Mouse (Mus musculus): ENCODE measurements around the gene Ikzf3. TPM values are rescaled to one million over a fixed set of nuclear protein-coding genes. Genes with fewer than 3 reads are reported as not detected.

The Ikzf3 gene
- total RNA-seq, 2 experiments from 2014 or later: 0.54 to 0.74 TPM

GRCm38 (mm10) chr11:98449419-98449818, 96.4 kb downstream of the Ikzf3 start:
- no peak for DNase-seq (ENCODE audit: low spot score in 2 of 2)

- no peak for DNase-seq (ENCODE audit: low spot score in 2 of 2)
Measured at GRCm38 (mm10) chr11:98448191-98448790, 97.5 kb downstream of the Ikzf3 start.

DNA sequence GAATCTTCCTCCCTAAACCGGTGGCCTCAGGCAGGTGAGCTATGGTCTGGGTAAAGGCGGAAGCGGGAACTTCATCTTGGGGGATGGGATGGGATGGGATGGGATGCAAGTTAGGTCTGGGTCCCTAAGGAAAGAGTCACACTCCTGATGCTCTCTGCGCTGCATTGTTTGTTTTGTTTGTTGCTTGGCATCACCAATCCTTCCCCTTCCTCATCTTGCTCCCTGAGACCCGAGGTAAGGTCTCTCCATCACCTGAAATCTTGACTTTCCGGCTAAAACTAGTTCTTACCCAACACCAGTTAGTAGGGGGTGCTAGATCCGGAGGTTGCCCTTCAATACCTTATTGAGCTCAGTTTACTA, 98.4 kb downstream of the Ikzf3 start:
- DNase-seq (ENCODE audit: low spot score in 2 of 2): no peak

DNA sequence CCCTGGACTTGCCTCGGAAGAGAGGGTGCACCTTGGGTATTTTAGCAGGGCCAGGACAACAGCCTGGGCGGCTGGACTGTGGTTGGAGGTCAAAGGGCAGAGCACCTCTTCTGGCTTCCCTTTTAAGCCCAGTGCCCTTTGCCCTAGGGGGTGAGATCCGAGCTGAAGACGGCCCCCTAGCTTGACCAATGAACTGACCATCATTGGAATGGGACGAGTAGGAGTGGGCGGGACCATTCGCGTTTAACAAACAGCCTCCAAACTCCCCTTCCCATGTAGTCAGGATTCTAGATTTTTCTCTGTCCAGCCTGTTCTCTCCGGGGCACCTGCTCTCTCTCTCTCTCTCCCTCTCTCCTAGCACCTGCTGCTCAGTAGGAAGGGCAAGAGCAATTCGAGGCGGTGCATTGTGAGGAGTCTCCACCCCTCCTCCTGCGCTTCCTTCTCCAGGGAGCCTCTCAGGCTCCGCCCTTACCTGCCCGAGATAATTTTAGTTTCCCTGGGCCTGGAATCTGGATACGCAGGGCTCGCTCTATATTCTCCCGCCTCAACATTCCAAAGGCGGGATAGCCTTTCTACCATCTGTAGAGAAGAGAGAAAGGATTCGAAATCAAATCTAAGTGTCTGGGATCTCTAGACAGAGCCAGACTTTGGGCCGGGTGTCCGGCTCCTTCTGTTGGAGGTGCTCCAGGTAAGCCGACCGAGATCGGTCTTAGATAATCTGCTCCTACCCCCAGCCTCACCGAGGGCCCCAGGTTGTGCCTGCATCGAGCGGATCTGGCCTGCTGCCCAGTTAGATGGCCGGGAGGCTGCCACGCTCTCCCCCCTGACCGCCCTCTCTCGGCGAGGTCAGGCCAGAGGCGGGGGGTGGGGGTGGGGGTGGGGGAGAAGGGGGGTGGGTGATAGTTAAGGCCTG, 99.0 kb downstream of the Ikzf3 start:
- DNase-seq (ENCODE audit: low spot score in 2 of 2): no peak

- DNase-seq (ENCODE audit: low spot score in 2 of 2): no peak
Measured at GRCm38 (mm10) chr11:98446213-98446561, 99.6 kb downstream of the Ikzf3 start, which contains the start of gene Grb7. Gene Grb7 (plus strand): TSS chr11:98446394.

- DNase-seq (ENCODE audit: low spot score in 2 of 2): no peak
Measured at GRCm38 (mm10) chr11:98445679-98446078, 100.2 kb downstream of the Ikzf3 start.

GRCm38 (mm10) chr11:98445238-98445637, 100.6 kb downstream of the Ikzf3 start:
- DNase-seq (ENCODE audit: low spot score in 2 of 2): no peak

- no peak for DNase-seq (ENCODE audit: low spot score in 2 of 2)
Measured at GRCm38 (mm10) chr11:98443688-98444087, 102.1 kb downstream of the Ikzf3 start.

- peak; percentile 96 to 97 for DNase-seq (ENCODE audit: low spot score in 2 of 2)
Measured at GRCm38 (mm10) chr11:98438331-98439158, 107.3 kb downstream of the Ikzf3 start, which contains the start of gene Mien1. Gene Mien1 (minus strand): TSS chr11:98438991.

DNA sequence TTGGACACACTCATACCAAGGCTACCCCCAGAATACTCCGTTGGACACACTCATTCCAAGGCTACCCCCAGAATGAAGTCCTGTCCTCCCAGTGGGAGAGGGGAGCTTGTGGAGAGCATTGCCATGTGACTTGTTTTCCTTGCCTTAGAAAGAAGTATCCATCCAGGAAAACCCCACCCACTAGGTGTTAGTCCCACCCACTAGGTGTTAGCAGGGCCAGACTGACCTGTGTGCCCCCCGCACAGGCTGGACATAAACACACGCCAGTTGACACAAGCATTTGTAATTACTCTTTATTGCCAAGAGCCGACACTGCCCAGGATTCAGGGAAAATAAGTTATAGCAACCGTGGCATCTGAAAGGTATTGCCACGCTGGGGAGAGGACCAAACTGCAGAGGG, 108.4 kb downstream of the Ikzf3 start:
- no peak for DNase-seq (ENCODE audit: low spot score in 2 of 2)

GRCm38 (mm10) chr11:98435723-98436122, 110.1 kb downstream of the Ikzf3 start:
- no peak for DNase-seq (ENCODE audit: low spot score in 2 of 2)

DNA sequence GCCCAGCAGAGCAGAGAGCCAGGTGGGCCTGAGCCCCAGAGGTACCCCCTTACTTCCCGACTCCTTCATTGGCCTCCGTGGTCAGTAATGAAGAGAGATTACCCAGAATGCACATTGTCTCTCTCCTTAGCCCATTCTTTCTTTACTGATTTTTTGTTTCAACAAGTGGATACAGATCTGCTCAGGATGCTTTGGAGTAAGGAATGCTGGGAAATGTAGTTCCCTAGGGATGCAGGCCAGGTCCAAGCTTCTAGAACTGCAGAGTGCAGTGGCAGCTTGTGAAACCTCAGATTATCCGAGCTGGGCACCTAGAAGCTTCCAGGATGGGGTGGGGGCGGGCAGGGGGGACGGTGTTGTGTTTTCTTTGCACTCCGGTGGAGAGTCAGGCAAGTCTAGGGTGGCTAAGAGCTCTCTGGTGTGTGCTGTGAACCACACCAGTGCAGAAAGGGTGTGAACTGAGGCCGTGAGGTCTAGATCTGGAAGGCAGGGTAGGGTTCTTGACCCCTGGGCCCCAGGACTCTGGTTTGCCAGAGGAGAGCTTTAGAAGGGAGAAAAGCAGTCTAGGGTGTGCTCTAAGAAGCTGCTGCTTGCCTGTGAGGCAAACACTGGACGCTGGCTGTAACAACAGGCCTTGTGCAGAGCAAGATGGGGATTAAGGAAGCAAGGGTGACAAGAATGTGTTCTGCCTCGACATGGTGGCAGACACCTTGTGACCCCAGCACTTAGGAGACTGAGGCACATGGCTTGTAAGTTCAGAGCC, 113.9 kb downstream of the Ikzf3 start:
- DNase-seq (ENCODE audit: low spot score in 2 of 2): no peak

DNA sequence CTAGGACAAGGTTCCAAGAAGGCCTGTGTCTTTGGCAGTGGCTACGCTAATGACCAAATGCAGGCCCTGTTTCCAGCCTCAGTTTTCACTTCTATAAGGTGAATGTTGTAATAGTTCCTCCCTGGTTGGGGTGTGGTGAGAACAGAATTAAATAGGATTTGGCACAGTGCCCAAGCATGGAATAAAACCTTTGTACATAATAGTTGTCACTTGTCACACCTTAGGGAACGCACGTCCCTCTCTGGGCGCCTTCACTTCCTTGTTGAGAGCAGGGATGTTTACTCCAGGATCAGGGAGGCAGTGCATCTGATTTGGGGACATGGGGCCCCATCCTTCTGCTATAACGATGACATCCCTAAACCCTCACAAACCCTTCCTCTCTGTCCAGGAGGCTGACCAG, 117.4 kb downstream of the Ikzf3 start:
- no peak for DNase-seq (ENCODE audit: low spot score in 2 of 2)

DNA sequence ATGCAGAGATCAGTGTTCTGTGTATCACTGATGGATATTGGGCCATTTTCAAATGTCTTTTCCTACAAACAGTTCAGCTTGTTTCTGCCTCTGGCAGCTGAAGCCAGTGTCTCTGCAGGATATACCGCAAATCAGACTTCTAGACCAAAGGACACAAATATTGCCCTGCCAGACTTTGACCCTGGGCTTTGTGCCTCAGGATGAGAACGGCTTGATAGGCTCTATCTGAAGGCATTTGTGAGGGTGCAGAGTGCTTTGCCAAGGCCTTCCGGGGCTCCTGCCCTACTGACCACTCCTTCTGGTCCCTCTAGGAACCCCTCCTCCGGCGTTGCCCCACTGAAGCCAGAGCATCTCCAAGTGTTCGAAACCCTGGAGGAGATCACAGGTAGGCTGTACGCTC, 119.2 kb downstream of the Ikzf3 start:
- no peak for DNase-seq (ENCODE audit: low spot score in 2 of 2)

- no peak for DNase-seq (ENCODE audit: low spot score in 2 of 2)
Measured at GRCm38 (mm10) chr11:98418939-98419547, 126.8 kb downstream of the Ikzf3 start.

DNA sequence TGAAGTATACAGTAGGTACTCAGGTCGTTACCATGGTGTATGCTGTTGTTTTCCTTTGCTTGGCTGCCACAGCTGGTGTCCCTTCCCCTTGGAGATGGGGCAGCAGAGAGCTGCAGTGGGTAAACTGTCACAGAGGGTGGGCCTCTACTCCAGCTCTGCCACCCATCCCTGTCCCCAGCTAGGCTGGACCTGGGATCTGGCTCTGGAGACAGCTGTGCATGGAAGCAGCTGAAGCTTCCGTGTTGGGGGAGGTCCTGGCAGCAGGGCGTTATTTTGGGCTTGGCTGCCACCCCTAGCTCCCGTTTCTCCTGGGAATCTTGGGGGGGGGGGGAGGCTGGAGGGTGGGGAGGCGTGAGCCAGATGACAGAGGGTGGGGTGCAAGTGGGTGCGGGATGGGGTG, 127.6 kb downstream of the Ikzf3 start:
- no peak for DNase-seq (ENCODE audit: low spot score in 2 of 2)

DNA sequence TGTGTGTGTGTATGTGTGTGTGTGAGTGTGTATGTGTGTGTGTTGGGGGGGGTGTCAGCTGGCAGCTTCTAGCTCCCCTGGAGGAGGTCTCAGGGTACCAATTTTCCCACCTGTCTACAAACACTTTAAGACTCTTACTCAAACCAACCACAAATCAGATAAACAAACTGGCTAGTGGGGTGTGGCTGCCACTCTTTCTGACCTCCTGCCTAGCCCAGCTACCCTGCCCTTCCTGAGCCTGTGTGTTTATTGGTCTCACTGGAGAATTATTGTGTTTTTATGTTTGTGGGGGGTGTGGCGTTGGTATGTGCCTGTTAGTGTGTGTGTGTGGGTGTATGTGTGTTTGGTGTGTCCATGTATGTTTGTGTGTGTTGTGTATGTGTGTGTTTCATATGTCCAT, 128.8 kb downstream of the Ikzf3 start:
- DNase-seq (ENCODE audit: low spot score in 2 of 2): no peak
